Mouse (Mus musculus): ENCODE data around the gene Mrps21. TPM values are rescaled to one million over a fixed set of nuclear protein-coding genes. Genes with fewer than 3 reads are reported as not detected.

Mrps21 gene
- total and polyA plus RNA-seq, 2 experiments from 2014 or later: 88.3 to 241 TPM

DNA sequence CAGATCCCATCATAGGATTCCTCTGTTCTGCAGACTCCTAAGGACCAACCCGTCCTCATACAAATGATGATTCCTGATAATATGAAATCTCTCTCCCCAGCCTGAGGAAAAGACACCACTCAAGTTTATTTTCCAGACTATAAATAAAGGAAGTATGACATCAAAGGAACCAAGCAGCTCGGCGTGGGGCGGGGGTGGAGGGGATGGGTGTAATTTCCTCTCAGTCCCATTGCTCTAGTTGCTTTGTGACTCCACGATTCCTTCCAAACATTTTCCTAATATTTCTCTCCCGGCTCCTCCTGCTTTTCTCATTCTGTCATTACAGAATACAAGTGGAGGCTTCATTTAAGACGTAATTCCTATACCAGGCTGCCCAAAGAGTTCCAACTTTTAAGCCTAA lies 21.8 kb upstream of the Mrps21 start:
- ATAC-seq (ENCODE audit: low FRiP score) (no peak), DNase-seq (ENCODE audit: low spot score) (no peak)
- no peak for TF ChIP-seq CTCF (IDR thresholded peaks at IDR 0.05)
- 21% methylated on average over 7 of the region's 7 CpGs for WGBS
- H3K9me3 ChIP-seq (ENCODE audit: low read length): no peaks in the 10 kb centered on the region
- H3K27me3 ChIP-seq (ENCODE audit: insufficient read depth, low read length): no peaks in the 10 kb centered on the region
- H3K9ac ChIP-seq (replicated peaks; ENCODE audit: low read length, poor library complexity, severe bottlenecking): peak overlapping the region; percentile 30; the same call in 1 of the 2 replicates
- peak overlapping the region; percentile 51 for H3K4me2 ChIP-seq (ENCODE audit: low read depth, low read length, poor library complexity, severe bottlenecking)
- no peaks in the 10 kb centered on the region for H3K36me3 ChIP-seq (ENCODE audit: insufficient read depth, low read length)
- 0 out of 2 replicates have a peak, but pooled peaks cover 4% of the 10 kb centered on the region for H3K4me1 ChIP-seq (ENCODE audit: insufficient read depth, low read length)
- H3K4me3 ChIP-seq (ENCODE audit: low read depth, low read length): peak overlapping the region; percentile 63
- H3K27ac ChIP-seq (ENCODE audit: low read depth, low read length): peak overlapping the region; percentile 65; the same call in 1 of the 2 replicates

DNA sequence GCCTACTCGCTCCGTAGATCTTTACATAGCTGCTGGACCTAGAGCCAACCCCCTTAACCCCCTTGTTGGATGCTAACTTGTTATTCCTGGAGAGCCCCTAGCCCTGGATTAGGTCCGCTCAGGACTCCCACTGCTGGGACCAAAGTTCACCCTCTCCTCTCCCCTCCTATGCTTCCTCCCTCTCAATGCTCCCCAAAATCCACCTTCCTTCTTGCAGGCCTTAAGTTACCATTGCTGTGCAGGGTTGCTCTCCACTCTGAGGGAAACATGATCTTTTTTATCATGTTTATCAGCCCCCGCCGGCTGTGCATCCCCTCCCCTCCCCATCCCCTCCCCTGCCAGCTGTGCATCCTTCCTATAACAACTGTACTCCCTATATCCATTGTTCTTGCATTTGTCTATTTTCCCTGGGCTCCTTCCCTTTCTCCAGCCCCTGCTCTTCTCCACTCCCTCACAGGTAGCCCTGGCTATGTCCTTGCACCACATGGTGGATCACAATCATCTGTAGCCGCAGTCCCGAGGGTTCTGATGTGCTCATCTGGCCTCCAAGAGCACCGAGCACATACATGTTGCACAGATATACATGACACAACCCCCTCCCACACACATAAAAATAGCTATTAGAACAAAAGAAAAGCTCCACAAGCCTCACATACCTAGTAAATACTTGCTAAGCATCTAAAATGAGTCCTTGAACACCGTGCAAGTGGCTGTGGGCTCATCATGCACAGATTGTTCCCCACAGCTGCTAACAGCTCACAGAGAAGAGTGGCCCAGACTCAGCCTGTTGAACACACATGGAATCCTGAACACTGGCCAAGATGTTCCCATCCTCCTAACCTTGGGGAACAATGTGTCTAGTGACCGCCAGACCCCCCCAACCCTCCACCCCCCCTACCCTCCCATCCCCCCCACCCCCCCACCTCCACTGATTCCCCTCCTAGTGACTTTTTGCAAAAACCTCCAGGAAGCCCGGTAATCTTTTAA lies 21.0 kb upstream of the Mrps21 start:
- H3K4me1 ChIP-seq (ENCODE audit: insufficient read depth, low read length): 0 out of 2 replicates have a peak, but pooled peaks cover 4% of the 10 kb centered on the region
- 39% methylated on average over 11 of the region's 11 CpGs for WGBS
- no peak for DNase-seq (ENCODE audit: low spot score)
- no peak overlapping the region for H3K9ac ChIP-seq (replicated peaks; ENCODE audit: low read length, poor library complexity, severe bottlenecking)
- H3K27ac ChIP-seq (ENCODE audit: low read depth, low read length): peak overlapping the region; percentile 51
- TF ChIP-seq CTCF (IDR thresholded peaks at IDR 0.05): no peak
- peak overlapping the region; percentile 7; the same call in 1 of the 2 replicates for H3K4me2 ChIP-seq (ENCODE audit: low read depth, low read length, poor library complexity, severe bottlenecking)
- no peaks in the 10 kb centered on the region for H3K36me3 ChIP-seq (ENCODE audit: insufficient read depth, low read length)
- H3K9me3 ChIP-seq (ENCODE audit: low read length): no peaks in the 10 kb centered on the region
- H3K27me3 ChIP-seq (ENCODE audit: insufficient read depth, low read length): no peaks in the 10 kb centered on the region
- ATAC-seq (ENCODE audit: low FRiP score): no peak
- no peak overlapping the region for H3K4me3 ChIP-seq (ENCODE audit: low read depth, low read length)

DNA sequence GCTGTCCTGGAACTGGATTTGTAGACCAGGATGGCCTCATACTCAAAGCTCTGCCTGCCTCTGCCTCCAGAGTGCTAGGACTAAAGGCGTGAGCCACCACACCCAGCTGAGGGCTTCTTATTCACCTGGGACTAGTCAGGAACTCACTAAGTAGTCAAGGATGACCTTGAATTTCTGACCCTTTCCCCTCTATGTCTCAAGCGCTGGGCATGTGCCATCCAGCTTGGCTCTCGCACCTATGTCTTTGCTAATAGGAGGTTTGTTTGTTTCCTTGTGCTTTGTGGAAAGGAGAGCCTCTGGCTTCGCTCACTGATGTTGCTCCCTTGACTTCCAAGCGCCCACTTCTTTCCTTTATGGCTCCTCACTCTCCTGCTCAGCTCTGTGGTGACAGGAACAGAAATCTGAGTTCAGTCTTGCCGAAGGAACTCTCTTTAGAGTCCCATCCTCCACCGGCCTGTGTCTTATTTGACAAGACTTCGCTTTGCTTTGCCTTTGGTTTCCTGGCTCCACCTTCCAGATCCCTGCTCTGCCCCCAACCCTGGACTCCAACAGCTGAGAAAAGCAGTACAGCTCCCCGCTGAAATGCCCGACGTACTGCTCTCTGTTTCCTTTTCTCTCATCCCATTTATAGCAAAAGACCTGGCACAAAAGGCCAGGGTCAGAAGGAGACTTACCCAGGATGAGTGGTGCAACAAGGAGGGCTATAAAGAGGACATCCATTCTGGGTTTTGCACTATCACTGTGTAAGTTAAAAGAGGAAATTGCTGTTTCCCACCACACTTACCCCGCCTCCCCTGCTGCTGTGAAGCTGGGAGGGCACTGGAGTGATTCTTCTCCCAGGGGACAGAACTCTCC lies 20.1 kb upstream of the Mrps21 start, which contains the start of gene BC028528:
BC028528 (minus strand) TSS at position 795 of the 855 bp plus-strand sequence.
- Histone ChIP-seq H3K36me3 (ENCODE audit: insufficient read depth, low read length) (no peaks in the 10 kb centered on the region), H3K27ac (ENCODE audit: low read depth, low read length) (peak within 1 kb of the TSS; percentile 51), H3K4me3 (ENCODE audit: low read depth, low read length) (0 out of 2 replicates have a peak within 1 kb of the TSS, but pooled peaks have one; percentile 10), H3K4me1 (ENCODE audit: insufficient read depth, low read length) (0 out of 2 replicates have a peak, but pooled peaks cover 4% of the 10 kb centered on the region), H3K9me3 (ENCODE audit: low read length) (no peaks in the 10 kb centered on the region), H3K27me3 (ENCODE audit: insufficient read depth, low read length) (no peaks in the 10 kb centered on the region), H3K4me2 (ENCODE audit: low read depth, low read length, poor library complexity, severe bottlenecking) (peak within 1 kb of the TSS; percentile 7; the same call in 1 of the 2 replicates), H3K9ac (replicated peaks; ENCODE audit: low read length, poor library complexity, severe bottlenecking) (no peak within 1 kb of the TSS)
- DNase-seq (ENCODE audit: low spot score) (no peak), ATAC-seq (ENCODE audit: low FRiP score) (no peak)
- no peak for TF ChIP-seq CTCF (IDR thresholded peaks at IDR 0.05)
- 26% methylated on average over 12 of the region's 12 CpGs for WGBS

DNA sequence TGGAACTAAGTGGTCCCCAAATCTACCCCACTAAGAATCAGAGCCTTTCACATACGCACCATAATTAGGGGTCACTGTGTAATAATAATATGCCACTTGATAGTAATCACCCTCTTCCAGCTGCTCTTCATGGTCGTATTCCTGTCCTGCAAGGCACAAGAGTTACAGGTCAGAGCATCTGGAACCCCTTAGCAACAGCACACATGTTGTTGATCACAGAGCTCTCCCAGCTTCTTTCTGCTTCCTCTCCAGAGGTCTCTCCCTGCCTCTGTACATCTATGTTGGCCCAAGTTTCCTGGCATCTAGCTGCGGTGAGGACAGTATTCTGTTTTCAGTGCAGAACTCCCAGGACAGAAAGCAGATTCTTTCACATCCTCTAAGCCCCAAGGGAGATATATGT lies 18.3 kb upstream of the Mrps21 start:
- H3K4me2 ChIP-seq (ENCODE audit: low read depth, low read length, poor library complexity, severe bottlenecking): no peak overlapping the region
- no peaks in the 10 kb centered on the region for H3K9me3 ChIP-seq (ENCODE audit: low read length)
- H3K9ac ChIP-seq (replicated peaks; ENCODE audit: low read length, poor library complexity, severe bottlenecking): no peak overlapping the region
- DNase-seq (ENCODE audit: low spot score) (no peak), ATAC-seq (ENCODE audit: low FRiP score) (no peak)
- no peaks in the 10 kb centered on the region for H3K36me3 ChIP-seq (ENCODE audit: insufficient read depth, low read length)
- no peak for TF ChIP-seq CTCF (IDR thresholded peaks at IDR 0.05)
- H3K4me3 ChIP-seq (ENCODE audit: low read depth, low read length): no peak overlapping the region
- H3K4me1 ChIP-seq (ENCODE audit: insufficient read depth, low read length): no peaks in the 10 kb centered on the region
- H3K27me3 ChIP-seq (ENCODE audit: insufficient read depth, low read length): no peaks in the 10 kb centered on the region
- H3K27ac ChIP-seq (ENCODE audit: low read depth, low read length): no peak overlapping the region
- WGBS: 84% methylated on average over 3 of the region's 3 CpGs

DNA sequence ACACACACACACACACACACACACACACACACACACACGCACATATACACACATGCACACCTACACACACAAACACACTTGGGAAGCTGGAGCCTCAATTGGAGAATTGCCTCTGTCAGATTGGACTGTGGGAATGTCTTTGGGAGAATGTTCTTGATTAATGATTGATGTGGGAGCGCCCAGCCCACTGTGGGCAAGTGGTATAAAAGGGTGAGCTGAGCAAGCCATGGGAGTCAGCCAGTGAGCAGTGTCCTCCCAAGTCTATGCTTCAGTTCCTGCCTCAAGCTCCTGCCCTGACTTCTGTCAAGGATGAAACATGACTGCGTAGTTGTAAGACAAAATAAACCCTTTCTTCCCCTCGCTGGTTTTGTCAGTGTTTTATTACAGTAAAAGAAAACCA lies 16.3 kb upstream of the Mrps21 start:
- Histone ChIP-seq H3K9me3 (ENCODE audit: low read length) (no peaks in the 10 kb centered on the region), H3K9ac (replicated peaks; ENCODE audit: low read length, poor library complexity, severe bottlenecking) (no peak overlapping the region), H3K27me3 (ENCODE audit: insufficient read depth, low read length) (no peaks in the 10 kb centered on the region), H3K36me3 (ENCODE audit: insufficient read depth, low read length) (no peaks in the 10 kb centered on the region), H3K4me1 (ENCODE audit: insufficient read depth, low read length) (0 out of 2 replicates have a peak, but pooled peaks cover 4% of the 10 kb centered on the region), H3K4me3 (ENCODE audit: low read depth, low read length) (no peak overlapping the region), H3K27ac (ENCODE audit: low read depth, low read length) (no peak overlapping the region), H3K4me2 (ENCODE audit: low read depth, low read length, poor library complexity, severe bottlenecking) (no peak overlapping the region)
- ATAC-seq (ENCODE audit: low FRiP score) (no peak), DNase-seq (ENCODE audit: low spot score) (no peak)
- WGBS: 82% methylated on average over 4 of the region's 4 CpGs
- TF ChIP-seq CTCF (IDR thresholded peaks at IDR 0.05): no peak

All from midbrain, postnatal 0 days (tissue).